Mouse (Mus musculus) kidney, adult 18-20 months (tissue): ENCODE data around the gene Cycs.
A peak's percentile ranks its signal among the peaks of the same experiment; 100 is the strongest.
"Not testable (repeated sequence)": the region's sequence is repeated elsewhere in the genome, so short reads cannot be mapped to it uniquely, and the experiment has no call there.

Experiments
- DNase-seq: peaks from one replicate; pipeline ENCODE4 v3.0.0; 2021

Cycs gene

GRCm38 (mm10) chr6:50566141-50566996 lies at the start of gene Cycs:
Gene Cycs, minus strand, starts transcription at chr6:50566538.
- DNase-seq, result peak; percentile 99

GRCm38 (mm10) chr6:50601620-50602019 lies 35.3 kb upstream of the Cycs start:
- peak; percentile 29 for DNase-seq

- no peak for DNase-seq
Measured at GRCm38 (mm10) chr6:50598560-50598959, 32.2 kb upstream of the Cycs start.

DNA sequence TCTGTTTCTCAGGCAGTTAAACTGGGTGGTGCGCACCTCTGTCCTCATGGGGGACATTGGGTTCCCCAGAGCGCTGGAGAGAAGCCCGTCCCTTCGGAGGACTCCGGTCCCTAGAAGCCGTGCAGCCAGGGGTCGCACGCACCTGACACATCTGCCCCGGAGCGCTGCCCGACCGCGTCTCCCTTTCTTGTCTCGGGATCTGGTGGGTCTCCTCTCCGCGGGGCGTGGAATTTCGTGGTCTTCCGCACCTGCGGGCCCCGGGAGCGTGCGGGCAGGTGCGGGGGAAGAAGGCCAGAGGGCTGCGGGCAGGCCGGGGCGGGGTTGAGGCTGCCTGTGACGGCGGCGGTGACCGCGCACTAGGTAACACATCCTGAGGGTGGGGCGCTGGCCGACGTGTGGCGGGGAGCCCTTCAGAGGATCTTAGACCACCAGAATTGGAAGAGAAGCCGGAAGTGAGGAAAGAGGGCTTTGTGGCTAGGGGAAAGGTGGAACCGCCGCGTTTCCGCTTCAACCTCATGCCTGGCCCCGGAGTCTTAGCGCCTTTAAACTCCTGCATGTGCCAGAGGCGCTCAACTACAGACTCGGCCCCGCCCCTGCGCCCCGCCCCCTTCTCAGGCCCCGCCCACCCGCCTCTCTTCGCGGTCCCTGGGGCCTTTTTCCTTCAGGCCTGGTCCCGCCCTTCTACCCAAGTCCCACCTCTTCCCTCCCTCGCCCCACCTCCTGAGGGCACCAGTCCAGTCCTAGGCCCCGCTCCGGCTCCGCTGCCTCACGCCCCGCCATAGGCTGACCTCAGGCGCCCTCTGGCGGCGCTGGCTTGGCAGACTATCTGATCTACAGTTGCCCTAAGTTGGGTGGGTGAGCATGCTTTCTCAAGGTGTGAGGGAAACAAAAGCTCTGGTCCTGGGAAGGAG lies 30.2 kb upstream of the Cycs start, which contains the start of gene 4921507P07Rik:
4921507P07Rik (minus strand) TSS at position 332 of the 911 bp plus-strand sequence.
- peak; percentile 95 for DNase-seq

DNA sequence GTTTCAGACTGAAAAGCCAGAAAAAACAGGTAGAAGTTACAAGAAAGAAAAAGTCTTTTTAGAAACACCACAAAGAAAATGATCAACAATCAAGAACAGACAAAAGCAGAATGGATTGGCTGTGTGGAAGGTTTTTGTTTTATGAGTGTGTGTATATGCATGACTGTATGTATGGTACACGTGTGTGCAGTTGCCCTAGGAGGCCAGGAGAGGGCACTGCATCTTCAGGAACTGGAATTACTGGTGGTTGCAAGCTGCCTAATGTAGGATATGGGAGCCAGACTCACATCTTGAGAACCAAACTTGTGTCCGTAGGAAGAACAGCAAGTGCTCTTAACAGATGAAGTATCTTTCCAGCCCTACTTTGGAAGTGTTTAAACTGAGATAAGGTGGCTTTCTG lies 28.0 kb upstream of the Cycs start:
- no peak for DNase-seq

GRCm38 (mm10) chr6:50593334-50593845 lies 27.1 kb upstream of the Cycs start:
- no peak for DNase-seq

DNA sequence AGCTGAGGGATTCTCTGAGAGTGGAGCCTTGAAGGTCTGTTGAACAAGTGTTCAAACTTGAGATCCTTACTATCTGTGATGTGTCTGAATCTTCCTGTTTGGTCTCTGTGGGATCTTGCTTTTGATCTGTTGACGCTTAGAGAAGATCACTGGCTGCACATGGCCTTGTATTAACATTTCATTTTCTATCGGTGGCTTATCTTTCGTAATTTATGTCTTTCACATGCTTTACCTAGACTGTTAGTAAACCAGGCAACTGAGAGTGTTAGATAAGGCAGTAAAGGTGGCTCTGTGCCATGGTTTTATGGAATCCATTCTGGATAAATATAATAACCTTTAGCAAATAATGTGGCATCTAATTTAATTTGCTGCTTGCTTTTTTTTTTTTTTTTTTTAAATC lies 23.9 kb upstream of the Cycs start:
- DNase-seq, result no peak

DNA sequence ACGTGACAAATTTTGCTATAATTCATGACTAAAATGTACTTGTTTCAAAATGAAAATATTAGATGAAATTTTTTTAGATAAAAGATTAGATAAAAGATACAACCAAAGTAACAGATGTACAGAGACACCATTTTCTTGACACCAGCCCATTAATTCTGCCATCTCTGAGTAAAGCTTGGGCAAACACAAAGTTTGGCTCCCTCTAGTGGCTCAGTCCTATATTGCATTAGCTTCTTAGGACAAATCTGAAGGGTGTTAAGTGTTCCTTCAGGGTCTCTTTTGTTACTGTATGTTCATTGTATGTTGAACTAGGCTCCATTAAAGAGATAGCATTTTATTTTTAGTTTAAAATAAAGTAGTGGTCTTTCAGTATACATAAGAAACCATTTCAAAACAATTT lies 21.9 kb upstream of the Cycs start:
- DNase-seq, result no peak

GRCm38 (mm10) chr6:50587412-50587811 lies 21.1 kb upstream of the Cycs start:
- no peak for DNase-seq

DNA sequence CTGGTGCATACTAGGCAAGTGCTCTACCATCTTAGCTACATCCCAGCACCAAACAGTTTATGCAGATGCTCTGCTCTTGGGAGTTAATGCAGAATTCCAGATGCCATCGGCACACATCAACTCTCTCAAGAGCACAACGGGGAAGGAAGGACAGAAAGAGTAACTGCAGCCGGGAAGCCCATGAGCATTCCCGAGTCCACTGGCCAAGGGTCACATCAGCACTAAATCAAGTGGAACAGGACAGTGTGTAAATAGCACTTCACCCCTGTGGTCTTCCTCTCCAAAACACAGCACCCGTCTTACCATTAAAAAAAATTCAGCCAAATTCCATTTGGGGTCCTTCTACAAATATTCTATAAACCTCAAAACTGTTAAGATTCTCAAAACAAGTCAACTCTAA lies 20.0 kb upstream of the Cycs start:
- no peak for DNase-seq

DNA sequence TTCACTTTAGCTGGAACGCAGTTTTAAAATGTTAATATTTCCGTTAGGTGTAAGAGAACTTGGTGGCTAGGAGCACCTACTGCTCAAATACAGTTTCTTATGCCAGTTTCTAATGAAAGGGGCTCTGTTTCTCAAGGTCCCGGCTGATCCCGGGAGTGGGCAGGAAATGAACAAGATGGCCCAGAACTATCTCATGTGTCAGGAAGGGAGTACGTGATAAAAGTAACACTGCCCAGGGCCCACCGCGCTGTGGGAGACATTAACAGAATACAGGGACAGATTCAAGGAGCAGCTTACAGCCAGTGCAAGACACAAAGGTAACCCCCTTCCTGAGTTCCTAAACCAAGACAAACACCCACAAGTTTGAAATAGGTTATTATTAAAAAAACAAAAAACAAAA lies 19.4 kb upstream of the Cycs start:
- DNase-seq, result no peak

- DNase-seq, result no peak
Measured at GRCm38 (mm10) chr6:50571661-50572060, 5.3 kb upstream of the Cycs start.

GRCm38 (mm10) chr6:50566997-50567255 lies 588 bp upstream of the Cycs start:
- no peak for DNase-seq

- DNase-seq, result no peak
Measured at GRCm38 (mm10) chr6:50563651-50564050, 2.7 kb downstream of the Cycs start.

- DNase-seq, result no peak
Measured at GRCm38 (mm10) chr6:50562421-50562820, 3.9 kb downstream of the Cycs start.

DNA sequence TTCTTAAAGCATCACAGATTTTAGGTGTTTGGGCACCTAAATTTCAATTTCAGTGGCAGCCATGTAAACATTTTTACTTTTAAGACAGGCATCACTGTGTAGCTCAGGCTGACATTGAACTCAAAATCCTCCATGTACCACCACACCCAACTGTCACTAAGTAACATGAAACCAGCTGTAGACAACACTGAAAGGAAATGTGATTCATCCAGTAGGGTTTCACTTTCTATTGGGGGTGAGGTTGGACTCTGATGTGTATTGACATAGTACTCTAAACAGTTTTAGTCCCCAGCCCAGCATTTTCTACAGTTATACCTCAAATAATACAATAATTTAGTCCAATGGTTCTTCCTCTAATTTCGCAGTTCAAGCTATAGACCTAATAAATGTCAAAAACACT lies 5.6 kb downstream of the Cycs start:
- DNase-seq, result no peak

GRCm38 (mm10) chr6:50558877-50559276 lies 7.5 kb downstream of the Cycs start:
- no peak for DNase-seq

DNA sequence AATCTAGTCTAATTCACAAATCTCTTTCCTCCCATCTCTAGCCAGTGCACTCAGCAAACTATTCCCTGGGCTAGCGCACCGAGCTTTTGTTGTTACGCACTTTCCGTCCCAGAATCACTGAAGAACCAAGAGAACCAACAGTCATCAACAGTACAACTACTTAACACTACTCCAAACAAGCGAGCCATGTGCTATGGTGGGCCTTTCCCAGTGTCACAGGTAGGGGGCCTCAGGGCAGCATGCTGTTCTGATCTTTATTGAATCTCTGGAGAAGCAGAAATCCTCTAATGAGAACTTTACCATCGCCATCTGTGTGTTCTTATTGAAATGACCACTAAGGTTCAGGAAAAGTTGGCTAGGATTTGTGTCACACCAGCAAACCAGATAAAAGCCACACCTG lies 8.8 kb downstream of the Cycs start:
- DNase-seq, result no peak

GRCm38 (mm10) chr6:50554223-50554622 lies 12.1 kb downstream of the Cycs start:
- not testable (repeated sequence) for DNase-seq

DNA sequence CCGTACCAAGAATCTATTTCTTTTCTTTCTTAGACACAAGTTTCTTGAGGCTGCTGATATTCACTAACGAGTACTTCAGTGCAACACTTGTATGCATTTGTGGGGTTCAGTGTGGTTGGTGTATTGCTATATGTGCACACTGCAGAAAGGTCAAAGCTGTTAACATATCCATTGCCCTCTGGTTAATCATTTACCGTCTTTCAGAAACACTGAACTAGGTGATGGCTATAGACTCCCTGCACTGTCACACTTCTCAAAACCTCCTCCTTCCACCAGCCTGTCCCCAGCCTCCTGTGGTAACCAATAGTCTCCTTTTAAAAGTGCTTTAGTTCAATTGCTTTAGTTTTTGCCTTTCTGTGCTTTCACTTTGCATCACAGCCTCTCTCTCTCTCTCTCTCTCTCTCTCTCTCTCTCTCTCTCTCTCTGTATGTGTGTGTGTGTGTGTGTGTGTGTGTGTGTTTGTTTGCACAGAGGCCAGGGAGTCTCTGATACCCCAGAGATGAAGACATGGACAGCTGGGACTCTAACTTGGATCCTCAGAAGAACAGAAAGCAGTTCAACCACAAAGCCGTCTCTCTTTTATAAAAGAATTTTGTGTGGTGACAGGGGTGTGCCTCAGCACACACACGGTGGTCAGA lies 13.3 kb downstream of the Cycs start:
- no peak for DNase-seq

DNA sequence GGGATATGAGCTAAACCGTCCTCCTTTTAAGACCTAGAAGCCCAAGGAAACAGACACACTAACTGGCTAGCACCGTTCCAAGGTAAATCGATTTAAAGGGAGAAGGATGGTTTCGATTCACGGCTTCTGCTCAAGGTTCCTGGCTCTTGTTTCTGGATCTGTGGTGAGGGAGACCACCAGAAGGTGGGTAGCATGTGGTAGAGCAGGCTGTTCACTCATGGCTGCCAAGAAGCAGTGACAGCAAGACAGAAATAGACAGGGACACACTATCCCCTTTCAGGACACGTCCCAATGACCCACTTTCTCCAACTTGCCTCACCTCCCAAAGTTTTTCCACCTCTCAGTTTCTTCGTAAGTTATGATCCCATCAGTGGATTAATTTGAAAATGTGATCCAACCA lies 16.5 kb downstream of the Cycs start:
- DNase-seq, result no peak

DNA sequence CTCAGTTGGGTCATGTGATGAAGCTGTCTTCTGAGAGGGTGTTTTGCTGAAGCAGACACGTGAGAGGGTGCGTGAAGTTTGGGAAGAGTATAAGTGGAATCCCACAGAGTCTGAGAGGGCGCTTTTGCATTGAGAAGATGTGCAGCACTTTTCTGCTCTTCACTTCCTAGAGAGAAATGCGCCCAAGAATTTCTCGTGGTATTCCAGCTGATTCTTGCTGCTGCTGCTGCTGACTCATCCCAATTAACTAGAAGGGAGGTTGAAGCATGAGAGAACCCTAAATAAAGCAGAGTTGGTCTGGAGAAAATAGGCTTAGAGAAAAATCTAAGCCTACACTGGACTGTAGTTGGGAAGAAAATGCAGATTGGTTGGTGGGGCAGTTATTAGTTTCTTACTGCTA lies 17.3 kb downstream of the Cycs start:
- no peak for DNase-seq

- no peak for DNase-seq
Measured at GRCm38 (mm10) chr6:50545412-50546043, 20.8 kb downstream of the Cycs start.
